Mouse (Mus musculus) kidney, adult 2 months (tissue): ENCODE data around the gene Rslcan18. TPM values are rescaled to one million over a fixed set of nuclear protein-coding genes. Genes with fewer than 3 reads are reported as not detected.
A peak's percentile ranks its signal among the peaks of the same experiment; 100 is the strongest.

Experiments
- DNase-seq: peaks from one replicate; pipeline ENCODE4 v3.0.0; 2021
- H3K27ac ChIP-seq: fragments of 200-500 bp; 2 replicates; pipeline ENCODE4 v1.5.1; 2012; ENCODE audit warnings: low read depth, low read length, control low read depth, inconsistent platforms; ENCODE audit not compliant: insufficient read depth
- H3K27me3 ChIP-seq: fragments of 200-500 bp; replicated peaks from 2 replicates; pipeline ENCODE4 v1.6.1; 2012; ENCODE audit warnings: mild to moderate bottlenecking, moderate library complexity, low read length, inconsistent platforms; ENCODE audit not compliant: control insufficient read depth, insufficient read depth
- H3K36me3 ChIP-seq: fragments of 200-500 bp; 2 replicates; pipeline ENCODE4 v1.6.1; 2012; ENCODE audit warnings: mild to moderate bottlenecking, moderate library complexity, low read length, inconsistent platforms; ENCODE audit not compliant: control insufficient read depth, insufficient read depth
- H3K4me1 ChIP-seq: fragments of 200-500 bp; 2 replicates; pipeline ENCODE4 v1.6.1; 2011; ENCODE audit warnings: low read length; ENCODE audit not compliant: control insufficient read depth, insufficient read depth
- H3K4me3 ChIP-seq: fragments of 200-500 bp; 2 replicates; pipeline ENCODE4 v1.5.1; 2011; ENCODE audit warnings: mild to moderate bottlenecking, low read depth, low read length, control low read depth; ENCODE audit not compliant: insufficient read depth
- CTCF ChIP-seq: fragments of 200-500 bp; conservative IDR thresholded peaks from 2 replicates; pipeline ENCODE4 v1.5.1; 2011; ENCODE audit warnings: low read depth, mild to moderate bottlenecking, control low read depth, low read length, moderate library complexity, mixed read lengths; ENCODE audit not compliant: insufficient read depth, insufficient read length
- POLR2A ChIP-seq: fragments of 200-500 bp; IDR thresholded peaks from one replicate; pipeline ENCODE4 v1.6.1; 2011; ENCODE audit warnings: low read depth, low read length, control low read depth
- WGBS: fragments of 180-500 bp; shearing (Covaris S2); methylation state at CpG from one replicate; pipeline ENCODE4 v1.1.7; 2018; 5-methylcytosine and 5-hydroxymethylcytosine counted together
- polyA plus RNA-seq: library from polyadenylated mRNA; depleted of rRNA; stranded (reverse); fragments of >200 nt; gene quantifications from 2 replicates; pipeline ENCODE4 v1.2.3, GENCODE M21; 2012; rRNA removed

Rslcan18 gene
- polyA plus RNA-seq, 1 experiment: 0.53 TPM

GRCm38 (mm10) chr13:67072786-67073185 lies 43.3 kb downstream of the Rslcan18 start:
- Histone ChIP-seq H3K4me1 (no peaks in the 10 kb centered on the region), H3K4me3 (no peak overlapping the region), H3K27me3 (no peaks in the 10 kb centered on the region), H3K27ac (no peak overlapping the region), H3K36me3 (peaks cover 28% of the 10 kb centered on the region)
- DNase-seq: no peak
- 92% methylated on average over 2 of the region's 2 CpGs for WGBS
- TF ChIP-seq POLR2A (no peak), CTCF (no peak)

DNA sequence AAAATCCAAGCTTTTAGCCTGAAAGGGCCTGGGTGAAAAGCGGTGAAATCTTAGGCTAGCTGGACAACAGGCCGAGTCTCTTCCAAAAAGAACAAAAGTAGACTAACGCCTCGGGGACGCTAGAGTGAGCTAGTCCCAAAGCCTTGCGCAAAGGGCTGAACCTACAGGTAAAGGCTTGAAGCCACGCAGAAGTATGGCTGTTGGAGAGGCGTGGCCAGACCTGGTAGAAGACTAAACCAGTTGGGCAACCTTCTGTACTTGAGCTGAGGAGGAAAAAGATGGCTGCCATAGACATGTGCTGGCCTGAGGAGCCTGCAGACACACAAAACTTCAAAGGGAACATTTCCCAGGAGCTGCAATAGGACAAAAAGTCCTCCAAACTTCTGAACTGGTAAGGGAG lies 50.7 kb downstream of the Rslcan18 start:
- DNase-seq: no peak
- TF ChIP-seq POLR2A: no peak
- TF ChIP-seq CTCF: no peak
- 91% methylated on average over 8 of the region's 8 CpGs for WGBS

DNA sequence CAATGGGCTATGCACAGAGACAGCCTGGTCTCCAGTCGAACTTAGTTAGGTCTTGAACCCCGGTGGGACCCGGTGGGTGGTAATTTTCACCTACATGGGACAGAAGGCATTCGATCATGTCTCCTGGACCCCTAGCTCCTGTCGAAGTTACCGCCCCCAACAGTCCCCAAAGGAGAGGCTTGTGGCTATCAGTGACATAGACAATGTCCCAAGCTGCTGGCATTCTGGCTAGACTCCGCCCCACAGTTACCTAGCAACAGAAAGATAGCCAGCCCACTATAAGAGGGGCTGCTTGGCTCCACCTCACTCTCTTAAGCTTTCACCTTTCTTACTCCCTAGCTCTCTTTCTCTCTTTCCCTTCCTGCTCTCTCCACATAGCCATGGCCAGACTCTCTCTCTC lies 53.6 kb downstream of the Rslcan18 start:
- Histone ChIP-seq H3K27ac (no peak overlapping the region), H3K4me1 (no peaks in the 10 kb centered on the region), H3K36me3 (no peaks in the 10 kb centered on the region), H3K4me3 (no peak overlapping the region), H3K27me3 (no peaks in the 10 kb centered on the region)
- DNase-seq: no peak
- TF ChIP-seq CTCF: no peak
- TF ChIP-seq POLR2A: no peak
- WGBS: 69% methylated on average over 7 of the region's 7 CpGs

More for the DNA sequence above, 50.7 kb downstream of the Rslcan18 start:
- Histone ChIP-seq H3K4me3 (no peak overlapping the region), H3K27ac (no peak overlapping the region), H3K27me3 (no peaks in the 10 kb centered on the region), H3K4me1 (no peaks in the 10 kb centered on the region), H3K36me3 (peaks cover 9% of the 10 kb centered on the region)

DNA sequence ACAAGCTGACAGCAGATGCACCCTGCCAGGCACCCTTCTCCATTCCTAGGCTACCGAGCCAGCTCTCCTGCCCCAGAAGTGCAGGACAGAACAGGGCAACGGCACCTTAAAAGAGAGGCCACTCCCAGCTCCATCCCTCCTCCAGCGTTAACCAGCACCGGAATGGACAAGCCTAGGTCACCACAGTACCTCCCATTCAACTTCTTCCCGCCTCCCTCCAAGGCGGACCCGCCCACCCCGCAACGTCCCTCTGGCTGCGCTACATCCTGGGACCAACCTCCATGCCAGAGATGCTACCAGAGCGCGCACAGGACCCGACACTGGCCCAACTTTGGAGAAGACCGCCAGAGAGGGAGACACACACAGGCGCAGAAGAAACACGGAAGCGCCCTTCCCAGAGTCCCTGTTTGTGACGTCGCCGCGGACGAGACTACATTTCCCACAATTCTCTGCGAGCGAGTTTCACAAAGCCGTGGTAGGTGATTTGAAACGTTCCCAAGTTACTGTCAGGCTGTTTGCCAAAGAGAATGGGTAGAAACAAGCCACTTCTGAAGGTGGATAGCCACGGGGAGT lies 55.2 kb downstream of the Rslcan18 start, which contains the start of gene Zfp712:
Gene Zfp712 (minus strand): TSS at position 385 of the 573 bp plus-strand sequence.
- peak; percentile 98 for DNase-seq
- peak; percentile 76 for TF ChIP-seq POLR2A
- TF ChIP-seq CTCF: no peak
- Histone ChIP-seq H3K4me1 (no peaks in the 10 kb centered on the region), H3K36me3 (no peaks in the 10 kb centered on the region), H3K27ac (peak within 1 kb of the TSS; percentile 87), H3K27me3 (no peaks in the 10 kb centered on the region), H3K4me3 (peak within 1 kb of the TSS; percentile 88)
- 1% methylated on average over 27 of the region's 27 CpGs for WGBS

- DNase-seq: peak; percentile 1
- peak overlapping the region; percentile 17; the same call in 1 of the 2 replicates for H3K27ac ChIP-seq
These were observed 55.8 kb downstream of the Rslcan18 start for GRCm38 (mm10) chr13:67060161-67060785.

More at GRCm38 (mm10) chr13:67060161-67060785, 55.8 kb downstream of the Rslcan18 start:
- Histone ChIP-seq H3K27me3 (no peaks in the 10 kb centered on the region), H3K36me3 (no peaks in the 10 kb centered on the region), H3K4me3 (peak overlapping the region; percentile 88), H3K4me1 (no peaks in the 10 kb centered on the region)
- 3% methylated on average over 12 of the region's 12 CpGs for WGBS
- TF ChIP-seq CTCF (no peak), POLR2A (no peak)

Other genes with a start within 250 kb of the Rslcan18 start
- 0.75 and 1.2 TPM in 2 replicates for gene Gm10767, start 211.3 kb downstream of the Rslcan18 start, polyA plus RNA-seq
- 0.16 and 0.19 TPM in 2 replicates for gene Zfp712, start 55.1 kb downstream of the Rslcan18 start, polyA plus RNA-seq
- gene Zfp708, start 18.3 kb downstream of the Rslcan18 start, polyA plus RNA-seq: 0.15 and 0.48 TPM in 2 replicates
- gene Gm28557, start 7.7 kb downstream of the Rslcan18 start, polyA plus RNA-seq: 4.0 and 5.0 TPM in 2 replicates
- 0.31 and 0.39 TPM in 2 replicates for gene Zfp759, start 5.4 kb upstream of the Rslcan18 start, polyA plus RNA-seq
- 2.4 and 3.0 TPM in 2 replicates for gene Rsl1, start 56.9 kb upstream of the Rslcan18 start, polyA plus RNA-seq
- 0.12 and 0.36 TPM in 2 replicates for gene Zfp455, start 78.2 kb upstream of the Rslcan18 start, polyA plus RNA-seq
- gene Zfp458, start 162.2 kb upstream of the Rslcan18 start, polyA plus RNA-seq: 0.53 and 0.61 TPM in 2 replicates
- gene Zfp457, start 190.2 kb upstream of the Rslcan18 start, polyA plus RNA-seq: 2.0 and 2.1 TPM in 2 replicates
- 0.65 and 0.78 TPM in 2 replicates for gene Zfp595, start 216.3 kb upstream of the Rslcan18 start, polyA plus RNA-seq
- 0.20 TPM in 1 of 2 replicates, not detected in the other for gene Gm28044, start 244.3 kb upstream of the Rslcan18 start, polyA plus RNA-seq
- 0.23 and 0.47 TPM in 2 replicates for gene Zfp953, start 244.3 kb upstream of the Rslcan18 start, polyA plus RNA-seq